Mouse (Mus musculus): ENCODE measurements around the gene Crip1.
A peak's percentile ranks its signal among the peaks of the same experiment; 100 is the strongest.

The Crip1 gene

GRCm38 (mm10) chr12:113146112-113147057 lies at the start of gene Crip1:
Crip1 (plus strand) TSS chr12:113146316.
- peak; percentile 74 for DNase-seq

DNA sequence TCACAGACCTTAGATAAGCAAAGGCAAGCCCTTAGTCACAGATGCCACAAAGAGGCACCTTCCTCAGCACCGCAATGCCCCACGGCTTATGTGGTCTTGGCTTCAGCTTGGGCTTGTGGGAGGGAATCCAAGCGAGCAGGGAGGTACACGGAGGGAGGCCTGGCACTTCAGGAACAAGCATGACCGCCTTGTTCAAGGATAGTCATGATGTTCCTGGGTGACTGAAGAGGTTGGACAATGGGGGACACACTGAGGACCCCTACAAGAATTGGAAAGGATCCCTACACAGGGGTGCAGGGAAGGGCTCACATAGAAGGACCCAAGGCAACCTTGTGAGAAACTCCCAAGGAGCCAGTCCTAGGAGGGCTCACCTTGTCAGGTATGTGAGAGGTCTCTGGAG lies 49.1 kb upstream of the Crip1 start:
- DNase-seq = no peak

DNA sequence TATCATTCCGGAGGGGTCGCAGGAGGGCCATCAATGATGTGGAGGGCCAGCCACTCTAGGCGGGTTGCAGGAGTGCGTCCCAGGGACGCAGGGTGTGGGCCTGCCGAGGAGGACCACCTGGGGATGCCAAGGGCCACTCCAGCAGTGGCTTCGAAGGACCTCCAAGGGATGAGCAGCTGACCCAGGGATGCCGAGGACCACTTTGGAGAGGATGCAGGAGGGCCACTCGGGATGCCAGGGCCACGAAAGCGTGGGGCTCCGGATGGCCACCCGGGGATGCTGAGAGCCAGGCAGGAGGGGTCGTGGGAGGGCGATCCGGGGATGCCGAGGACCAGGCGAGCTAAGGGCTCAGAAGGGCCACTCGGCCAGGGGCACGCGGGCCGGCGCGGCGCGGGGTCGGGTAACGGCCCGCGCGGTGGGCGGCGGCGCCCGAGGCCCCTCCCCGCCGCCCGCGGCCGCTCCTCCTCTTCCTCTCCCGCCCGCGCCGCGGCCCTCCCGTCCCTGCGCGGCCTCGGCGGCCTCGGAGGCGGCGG lies 48.3 kb upstream of the Crip1 start, which contains the start of gene Mta1:
Gene Mta1 (plus strand): TSS at position 530 of the 533 bp plus-strand sequence.
- no peak for DNase-seq

DNA sequence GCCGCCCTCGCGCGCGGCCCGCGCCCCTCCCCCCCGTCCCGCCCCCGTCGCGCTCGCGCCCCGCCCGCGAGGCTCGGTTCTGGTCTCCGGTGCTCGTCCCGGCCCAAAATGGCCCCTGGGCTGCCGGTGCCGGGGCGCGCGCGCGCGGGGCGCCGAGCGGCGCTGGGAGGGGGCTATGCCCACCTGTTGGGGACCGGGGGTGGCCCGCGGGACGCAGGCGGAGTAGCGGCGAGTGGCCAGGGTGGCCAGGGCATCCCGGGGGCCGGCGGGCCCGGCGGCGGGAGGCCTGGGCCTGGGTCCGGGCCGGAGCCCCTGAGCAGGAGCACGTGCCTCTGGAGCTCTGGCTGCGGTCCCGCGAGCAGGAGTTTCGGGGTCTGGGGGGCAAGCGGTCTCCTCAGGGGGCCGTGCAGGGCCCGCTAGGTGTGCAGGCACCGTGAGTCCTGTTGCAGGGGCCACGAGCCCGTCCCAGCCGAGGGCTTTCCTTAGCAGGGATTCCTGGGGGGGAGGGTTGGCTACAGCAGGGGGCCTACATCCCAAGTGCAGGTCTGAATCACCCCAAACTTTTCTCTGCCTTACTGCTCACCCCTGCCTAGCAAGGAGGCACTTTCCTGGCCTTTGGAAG lies 47.5 kb upstream of the Crip1 start:
- DNase-seq = no peak

- DNase-seq = no peak
These were observed 46.5 kb upstream of the Crip1 start for GRCm38 (mm10) chr12:113099470-113100237.

GRCm38 (mm10) chr12:113100448-113101076 lies 45.6 kb upstream of the Crip1 start:
- DNase-seq = no peak

DNA sequence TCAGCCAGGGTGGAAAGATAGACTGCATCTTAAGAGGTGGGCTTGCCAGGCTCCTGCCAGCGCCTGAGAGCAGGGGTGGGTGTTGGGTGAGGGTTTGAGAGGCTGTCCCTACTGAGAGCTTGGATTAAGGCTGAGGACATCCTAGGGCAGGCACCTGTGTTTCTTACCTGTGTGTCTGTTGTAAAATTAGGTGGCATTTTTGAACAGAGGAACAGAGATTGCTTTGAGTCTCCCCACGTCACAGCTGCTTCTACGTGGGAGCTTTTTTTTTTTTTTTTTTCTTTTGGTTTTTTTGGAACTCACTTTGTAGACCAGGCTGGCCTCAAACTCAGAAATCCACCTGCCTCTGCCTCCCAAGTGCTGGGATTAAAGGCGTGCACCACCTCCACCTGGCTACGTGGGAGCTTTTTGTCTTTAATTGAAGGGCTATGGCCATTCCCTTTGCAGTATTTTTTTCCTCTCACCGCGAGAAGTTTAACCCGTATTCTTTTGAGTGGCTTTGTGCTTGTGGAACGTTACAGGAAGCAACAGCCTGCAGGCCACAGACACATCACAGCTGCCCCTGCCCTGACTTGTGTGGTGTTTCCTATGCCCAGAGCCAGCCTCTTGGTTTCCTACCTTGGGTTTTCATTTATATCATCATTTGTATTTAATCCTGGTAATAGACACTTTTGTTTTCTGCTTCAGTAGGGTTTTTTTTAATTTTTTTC lies 44.7 kb upstream of the Crip1 start:
- no peak for DNase-seq

DNA sequence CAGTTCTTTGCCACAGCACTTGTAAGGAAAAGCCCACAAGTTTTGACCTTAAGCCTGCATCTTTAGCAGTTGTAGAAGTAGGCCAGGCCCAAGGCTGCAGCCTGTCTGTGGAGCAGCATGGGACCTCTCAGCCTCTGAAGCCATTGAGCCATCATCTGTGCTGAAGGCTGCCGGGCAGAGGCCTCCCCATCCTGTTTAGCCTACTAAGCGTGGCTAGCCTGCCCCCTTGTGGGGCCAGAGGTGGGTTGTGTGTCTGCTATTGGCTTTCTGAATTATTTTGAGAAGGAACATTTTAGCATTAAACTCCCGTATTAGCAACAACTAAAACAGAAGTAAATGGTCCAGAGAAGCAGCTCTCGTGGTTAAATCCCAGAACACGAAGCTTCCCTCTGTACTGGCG lies 43.7 kb upstream of the Crip1 start:
- peak; percentile 37 for DNase-seq

DNA sequence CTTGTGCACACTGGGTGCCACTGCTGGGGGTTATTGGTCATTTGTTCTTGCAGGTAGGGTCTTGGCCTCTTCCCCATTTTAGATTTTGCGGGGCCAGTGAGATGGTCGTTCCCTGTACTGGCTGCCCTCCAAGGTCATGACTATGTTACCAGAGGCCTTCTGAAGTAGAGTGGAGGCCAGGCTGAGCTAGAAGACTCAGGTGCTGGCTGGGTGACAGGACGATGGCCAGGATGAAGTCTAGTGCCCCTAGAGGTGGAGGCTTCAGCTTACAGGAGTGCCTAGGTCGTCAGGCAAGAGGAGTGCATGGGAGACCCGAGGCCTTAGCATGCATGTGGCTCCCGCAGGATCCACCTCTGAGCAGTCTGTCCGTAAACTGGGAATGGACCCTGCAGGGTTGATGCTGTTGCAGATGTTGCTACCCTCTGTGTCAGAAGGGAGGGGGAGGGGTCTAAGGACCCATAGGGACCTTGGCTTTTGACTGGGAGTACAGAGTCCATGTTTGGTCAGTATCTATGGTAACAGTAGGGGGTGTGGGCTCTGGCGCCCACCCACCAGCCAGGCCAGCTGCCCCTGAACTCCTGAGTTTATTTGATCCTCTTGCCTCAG lies 42.2 kb upstream of the Crip1 start:
- DNase-seq = no peak

GRCm38 (mm10) chr12:113106386-113106785 lies 39.7 kb upstream of the Crip1 start:
- no peak for DNase-seq

DNA sequence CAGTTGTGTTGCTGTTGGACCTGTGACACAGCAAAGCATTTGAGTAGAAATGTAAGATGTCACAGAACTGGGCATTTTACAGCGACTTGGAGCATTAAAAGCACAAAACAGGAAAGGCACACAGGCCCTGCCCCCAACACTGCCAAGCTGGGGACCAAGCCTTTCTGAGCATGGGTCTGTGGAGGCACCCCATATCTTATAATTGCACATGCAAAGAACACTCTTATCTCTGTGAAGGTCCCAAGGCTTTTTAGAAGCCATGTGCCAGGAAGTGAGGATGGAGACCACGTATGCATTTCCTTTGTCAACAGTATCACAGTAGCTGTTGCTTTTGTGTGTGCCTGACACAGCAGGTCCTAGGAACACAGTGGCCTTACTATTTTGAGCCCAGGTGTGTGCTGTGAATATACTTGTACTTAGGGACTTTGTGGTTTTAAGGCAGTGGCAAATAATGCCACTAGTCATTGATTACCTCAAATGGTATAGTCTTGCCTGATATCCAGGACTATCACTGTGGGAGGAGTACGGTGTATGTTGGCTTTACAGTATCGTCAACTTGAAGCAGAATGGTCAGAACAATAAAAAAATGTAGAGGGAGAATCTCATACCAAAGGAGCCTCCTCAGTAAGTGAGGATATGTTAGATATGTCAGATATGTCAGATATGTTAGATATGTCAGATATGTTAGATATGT lies 38.5 kb upstream of the Crip1 start:
- DNase-seq = no peak

- no peak for DNase-seq
These were observed 37.4 kb upstream of the Crip1 start for GRCm38 (mm10) chr12:113108528-113109283.

DNA sequence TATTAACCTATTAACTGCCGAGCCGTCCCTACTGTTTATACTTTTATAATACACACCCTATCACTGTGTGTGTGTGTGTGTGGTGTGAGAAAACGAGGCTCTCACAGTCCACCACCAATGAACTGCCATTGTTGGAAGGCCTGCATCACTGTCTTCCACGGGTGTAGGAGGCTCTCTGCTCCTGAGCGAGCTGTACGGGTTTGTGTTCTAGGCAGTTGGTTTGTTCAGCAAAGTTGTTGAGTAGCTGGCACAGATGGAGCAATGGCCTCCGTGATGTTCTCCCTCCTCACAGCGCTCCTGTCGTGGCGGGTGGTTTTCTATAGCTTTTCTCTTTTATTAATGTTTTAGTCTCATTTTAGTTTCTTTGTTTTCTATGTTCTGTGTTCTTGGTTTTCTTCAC lies 36.3 kb upstream of the Crip1 start:
- no peak for DNase-seq

- DNase-seq = no peak
These were observed 32.0 kb upstream of the Crip1 start for GRCm38 (mm10) chr12:113114141-113114540.

- DNase-seq = no peak
These were observed 31.1 kb upstream of the Crip1 start for GRCm38 (mm10) chr12:113114856-113115538.

- peak; percentile 52 for DNase-seq
These were observed 26.4 kb upstream of the Crip1 start for GRCm38 (mm10) chr12:113119516-113120410.

DNA sequence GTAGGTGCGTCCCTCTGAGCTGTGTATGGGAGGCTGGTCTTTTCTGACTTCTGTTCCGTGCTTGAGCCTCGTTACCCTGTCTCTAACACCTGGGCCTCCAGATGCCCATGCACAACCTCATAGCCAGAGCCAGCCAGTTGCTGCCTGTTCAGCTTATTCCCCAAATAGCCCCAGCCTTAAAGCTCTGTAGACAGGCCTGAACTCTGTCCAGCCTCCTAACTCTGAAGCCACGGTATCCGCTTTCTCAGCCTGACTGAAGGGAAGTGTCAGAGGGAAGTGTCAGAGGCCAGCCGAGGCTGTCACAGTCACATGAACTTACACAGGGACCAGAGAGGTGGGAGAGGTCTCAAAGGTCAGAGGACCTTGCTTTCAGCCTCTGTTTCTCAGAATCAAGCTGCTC lies 21.4 kb upstream of the Crip1 start:
- no peak for DNase-seq

- no peak for DNase-seq
These were observed 15.4 kb upstream of the Crip1 start for GRCm38 (mm10) chr12:113130732-113131131.

Data from kidney, adult 11 months (tissue).